Mouse (Mus musculus) heart, adult 2 months (tissue): ENCODE results near the gene Sesn3. TPM values are rescaled to one million over a fixed set of nuclear protein-coding genes. Genes with fewer than 3 reads are reported as not detected.

Experiments used
- DNase-seq, 2 experiments: peaks; one replicate each; pipeline ENCODE4 v3.0.0; 2021
- H3K27ac ChIP-seq: fragments of 200-600 bp; 2 replicates; pipeline ENCODE4 v1.8.1; 2022
- H3K27me3 ChIP-seq: fragments of 200-500 bp; 2 replicates; pipeline ENCODE4 v1.6.1; 2012; ENCODE audit warnings: mild to moderate bottlenecking, low read length, inconsistent platforms, mixed read lengths; ENCODE audit not compliant: control insufficient read depth, insufficient read depth
- H3K36me3 ChIP-seq: fragments of 200-500 bp; 2 replicates; pipeline ENCODE4 v1.6.1; 2012; ENCODE audit warnings: low read length, inconsistent platforms; ENCODE audit not compliant: control insufficient read depth, insufficient read depth
- H3K4me1 ChIP-seq: fragments of 200-500 bp; 2 replicates; pipeline ENCODE4 v1.6.1; 2011; ENCODE audit warnings: low read length; ENCODE audit not compliant: control insufficient read depth, insufficient read depth
- H3K4me3 ChIP-seq: fragments of 200-600 bp; 2 replicates; pipeline ENCODE4 v1.8.1; 2022
- H3K79me2 ChIP-seq: fragments of 200-500 bp; replicated peaks from 2 replicates; pipeline ENCODE4 v1.6.1; 2012; ENCODE audit warnings: mild to moderate bottlenecking, inconsistent platforms, low read length, moderate library complexity, mixed read lengths; ENCODE audit not compliant: control insufficient read depth, insufficient read depth
- H3K9ac ChIP-seq: fragments of 200-500 bp; 2 replicates; pipeline ENCODE4 v1.6.1; 2012; ENCODE audit warnings: low read depth, mild to moderate bottlenecking, control low read depth, inconsistent platforms, low read length, mixed read lengths
- CTCF ChIP-seq: fragments of 200-600 bp; IDR thresholded peaks from 2 replicates; pipeline ENCODE4 v1.8.1; 2022; ENCODE audit warnings: antibody characterized with exemption, mild to moderate bottlenecking, moderate library complexity
- EP300 ChIP-seq: fragments of 200-500 bp; IDR thresholded peaks from 2 replicates; pipeline ENCODE4 v1.6.1; 2011; ENCODE audit warnings: low read depth, low read length, control low read depth; ENCODE audit not compliant: insufficient read depth
- POLR2A ChIP-seq: fragments of 200-500 bp; IDR thresholded peaks from 2 replicates; pipeline ENCODE4 v1.6.1; 2011; ENCODE audit warnings: mild to moderate bottlenecking, low read depth, low read length, control low read depth; ENCODE audit not compliant: insufficient read depth
- WGBS: fragments of 180-500 bp; shearing (Covaris S2); methylation state at CpG from one replicate; pipeline ENCODE4 v1.1.7; 2018; 5-methylcytosine and 5-hydroxymethylcytosine counted together
- intact Hi-C: fragments of 180-260 bp; cut with DNase I; formaldehyde crosslinking; loops from one replicate; pipeline ENCODE4 v1.15.1; 2025
- polyA plus RNA-seq: library from polyadenylated mRNA; depleted of rRNA; stranded (reverse); fragments of >200 nt; gene quantifications from 2 replicates; pipeline ENCODE4 v1.2.3, GENCODE M21; 2012
- total RNA-seq, 2 experiments: library from RNA; stranded (reverse); gene quantifications; 2 replicates each; pipeline ENCODE4 v1.2.3; 2021

The Sesn3 gene
- total and polyA plus RNA-seq, 3 experiments, result 3.9 to 23.9 (median 21.0) TPM

DNA sequence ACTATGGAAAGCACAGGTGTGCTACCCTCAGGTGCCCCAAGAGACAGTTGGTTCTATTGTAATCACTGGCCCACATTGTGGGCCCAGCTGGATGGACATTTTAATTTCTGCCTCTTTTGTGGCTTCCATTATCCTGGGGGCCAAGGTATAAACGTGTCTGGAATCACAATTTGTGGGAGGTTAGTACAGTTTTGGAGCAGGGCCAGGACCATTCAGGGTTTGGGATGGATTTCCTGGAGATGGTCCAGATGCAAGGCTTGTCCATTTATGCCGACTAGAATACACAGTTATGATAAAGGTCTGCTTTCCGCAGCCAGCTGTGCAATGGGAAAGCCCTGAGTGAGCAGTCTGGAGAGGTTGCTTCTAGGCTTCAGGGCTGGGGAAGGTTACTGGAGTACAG lies 13.7 kb upstream of the Sesn3 start:
- Histone ChIP-seq H3K27me3 (no peaks in the 10 kb centered on the region), H3K27ac (no peak overlapping the region), H3K9ac (no peak overlapping the region), H3K36me3 (no peaks in the 10 kb centered on the region), H3K79me2 (no peaks in the 10 kb centered on the region), H3K4me3 (no peak overlapping the region), H3K4me1 (no peaks in the 10 kb centered on the region)
- intact Hi-C loops, result no loop called here
- no peak for DNase-seq
- 24% methylated on average over 3 of the region's 3 CpGs for WGBS
- no peak for TF ChIP-seq POLR2A
- no peak for TF ChIP-seq EP300
- TF ChIP-seq CTCF, result no peak

DNA sequence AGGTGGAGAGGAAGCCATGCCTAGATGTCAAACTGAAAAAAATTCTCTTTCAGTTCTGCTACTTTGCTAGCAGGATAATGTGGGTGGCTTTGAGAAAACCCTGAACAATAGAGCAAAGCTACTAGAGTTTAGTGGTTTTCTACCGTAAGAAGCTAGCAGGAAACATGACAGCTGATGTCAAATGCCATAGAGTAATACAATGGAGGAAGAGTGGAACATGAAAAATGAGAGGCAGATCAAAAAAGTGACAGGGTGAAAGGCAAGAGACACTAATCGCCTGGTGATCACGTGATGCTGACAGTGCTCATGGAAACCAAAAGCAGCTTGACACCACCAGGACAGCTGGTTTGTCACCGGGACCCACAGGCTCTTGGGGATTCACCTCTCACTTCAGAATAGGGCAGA lies 12.3 kb upstream of the Sesn3 start:
- TF ChIP-seq EP300, result no peak
- no peak for TF ChIP-seq POLR2A
- no peak for TF ChIP-seq CTCF
- Histone ChIP-seq H3K9ac (no peak overlapping the region), H3K4me3 (no peak overlapping the region), H3K4me1 (no peaks in the 10 kb centered on the region), H3K36me3 (no peaks in the 10 kb centered on the region), H3K79me2 (no peaks in the 10 kb centered on the region), H3K27me3 (no peaks in the 10 kb centered on the region), H3K27ac (no peak overlapping the region)
- no peak for DNase-seq
- WGBS, result 65% methylated on average over 4 of the region's 4 CpGs
- intact Hi-C loops, result no loop called here

GRCm38 (mm10) chr9:14266470-14266869 lies 8.4 kb upstream of the Sesn3 start:
- H3K27me3 ChIP-seq, result no peaks in the 10 kb centered on the region

DNA sequence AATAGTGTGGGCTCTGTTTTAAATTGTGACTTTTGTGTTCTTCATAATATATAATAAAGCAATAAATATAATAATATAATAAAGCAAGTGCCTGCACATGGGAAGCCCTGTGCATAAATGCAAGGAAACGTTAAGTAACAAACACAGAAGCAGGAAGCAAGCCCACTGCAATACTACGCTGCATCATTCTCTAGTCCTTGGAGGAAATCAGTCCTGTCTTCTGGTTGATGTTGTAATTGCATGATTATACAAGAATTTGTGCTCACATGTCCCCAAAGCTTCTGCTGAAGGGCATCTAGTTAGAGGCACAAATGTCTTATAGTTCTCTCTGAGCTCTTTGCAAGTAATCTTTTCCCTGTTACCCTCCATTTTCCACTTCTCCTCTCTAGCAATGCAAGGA lies 6.3 kb upstream of the Sesn3 start:
- H3K27ac ChIP-seq, result no peak overlapping the region
- no peaks in the 10 kb centered on the region for H3K4me1 ChIP-seq
- no peaks in the 10 kb centered on the region for H3K36me3 ChIP-seq
- no peaks in the 10 kb centered on the region for H3K79me2 ChIP-seq
- 64% methylated on average over 2 of the region's 2 CpGs for WGBS
- H3K9ac ChIP-seq, result no peak overlapping the region
- H3K4me3 ChIP-seq, result no peak overlapping the region
- TF ChIP-seq EP300 (no peak), POLR2A (no peak), CTCF (no peak)
- intact Hi-C loops, result no loop called here
- no peak for DNase-seq
- H3K27me3 ChIP-seq, result no peaks in the 10 kb centered on the region

More at GRCm38 (mm10) chr9:14266470-14266869, 8.4 kb upstream of the Sesn3 start:
- no peaks in the 10 kb centered on the region for H3K36me3 ChIP-seq
- intact Hi-C loops, result no loop called here
- H3K4me1 ChIP-seq, result no peaks in the 10 kb centered on the region
- H3K4me3 ChIP-seq, result no peak overlapping the region
- 23% methylated on average over 2 of the region's 2 CpGs for WGBS
- H3K79me2 ChIP-seq, result no peaks in the 10 kb centered on the region
- no peak overlapping the region for H3K9ac ChIP-seq
- H3K27ac ChIP-seq, result no peak overlapping the region
- DNase-seq, result no peak
- TF ChIP-seq POLR2A, result no peak
- TF ChIP-seq CTCF, result no peak
- TF ChIP-seq EP300, result no peak

DNA sequence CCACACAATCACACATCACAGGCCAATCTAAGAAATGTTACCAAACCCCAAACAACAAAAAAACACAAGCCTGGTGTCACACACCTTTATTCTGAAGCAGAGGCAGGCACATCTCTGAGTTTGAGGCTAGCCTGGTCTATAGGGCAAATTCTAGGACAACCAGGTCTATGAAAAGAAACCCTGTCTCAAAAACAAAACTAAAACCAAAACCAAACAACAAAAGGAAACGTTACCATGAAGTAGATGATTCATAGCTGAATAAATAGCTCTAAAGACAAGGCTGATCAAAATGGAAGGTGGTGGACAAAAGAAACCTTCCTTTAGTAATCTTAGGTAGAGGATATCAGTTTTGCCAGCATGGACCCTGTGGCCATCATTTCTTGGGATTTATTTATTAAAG lies 1.9 kb upstream of the Sesn3 start:
- Histone ChIP-seq H3K27ac (no peak overlapping the region), H3K79me2 (no peaks in the 10 kb centered on the region), H3K4me3 (no peak overlapping the region), H3K36me3 (no peaks in the 10 kb centered on the region), H3K27me3 (no peaks in the 10 kb centered on the region), H3K9ac (no peak overlapping the region), H3K4me1 (no peaks in the 10 kb centered on the region)
- TF ChIP-seq POLR2A, result no peak
- DNase-seq, result no peak
- intact Hi-C loops, result no loop called here
- 44% methylated on average over 1 of the region's 1 CpGs for WGBS

DNA sequence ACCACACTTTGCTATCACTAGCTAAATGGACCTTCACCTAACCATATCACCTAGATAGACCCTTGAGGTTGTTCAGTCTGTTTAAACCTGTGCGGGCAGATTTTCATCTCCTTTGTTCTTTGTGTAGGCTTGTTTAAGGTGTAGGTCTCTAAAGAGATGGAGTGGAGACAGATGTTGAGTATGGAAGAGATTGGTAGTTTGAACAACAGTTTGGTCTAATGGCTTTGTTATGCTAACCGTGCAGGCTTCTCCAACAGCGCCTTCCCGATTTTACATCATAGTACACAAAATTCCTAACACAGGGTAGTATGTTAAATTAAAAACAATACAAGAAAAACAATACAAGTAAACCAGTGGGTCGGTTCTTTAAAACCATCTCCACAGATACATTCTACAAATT lies 281 bp upstream of the Sesn3 start:
- Histone ChIP-seq H3K9ac (no peak overlapping the region), H3K4me1 (no peaks in the 10 kb centered on the region), H3K4me3 (peak overlapping the region; percentile 67), H3K36me3 (no peaks in the 10 kb centered on the region), H3K27ac (peak overlapping the region; percentile 80), H3K79me2 (no peaks in the 10 kb centered on the region), H3K27me3 (no peaks in the 10 kb centered on the region)
- 52% methylated on average over 5 of the region's 5 CpGs for WGBS
- intact Hi-C loops, result loop anchor here (2.0 kb wide), 1 partner anchor 386 kb away; no protein-coding TSS in a partner anchor
- no peak for DNase-seq
- TF ChIP-seq CTCF (no peak), POLR2A (no peak), EP300 (no peak)
